Mouse (Mus musculus): Measurements from ENCODE around the gene Tlk1. TPM values are rescaled to one million over a fixed set of nuclear protein-coding genes. Genes with fewer than 3 reads are reported as not detected.

Gene Tlk1
- polyA plus RNA-seq, 1 experiment from 2014 or later = 46.8 TPM

DNA sequence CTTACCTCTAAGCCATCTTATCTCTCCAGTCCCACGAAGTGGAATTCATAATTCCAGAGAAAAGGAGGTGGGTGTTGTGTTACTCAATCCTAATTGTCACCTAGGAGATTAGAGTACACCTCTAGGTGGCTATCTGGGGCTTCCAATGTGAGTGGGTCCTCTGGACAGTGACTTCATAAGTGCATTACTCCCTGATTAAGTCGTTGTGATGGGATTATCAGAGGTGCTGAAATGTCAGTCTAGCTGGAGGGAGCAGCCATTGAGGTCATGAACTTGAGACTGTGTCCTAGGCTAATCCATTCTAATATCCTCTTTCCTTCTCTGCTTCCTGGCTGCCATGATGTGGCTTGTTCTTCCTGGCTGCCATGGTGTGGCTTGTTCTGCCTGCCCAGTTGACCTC, 155.6 kb downstream of the Tlk1 start:
- H3K27ac ChIP-seq (replicated peaks; ENCODE audit: low read depth, low read length) = no peak overlapping the region
- no peak overlapping the region for H3K4me3 ChIP-seq (ENCODE audit: low read depth, low read length)
- no peak overlapping the region for H3K9ac ChIP-seq (replicated peaks; ENCODE audit: low read length)
- 50% methylated on average over 2 of the region's 2 CpGs for WGBS
- no peak for ATAC-seq (replicated peaks; ENCODE audit: insufficient number of reproducible peaks, low FRiP score, low TSS enrichment, low read depth)
- H3K36me3 ChIP-seq (replicated peaks; ENCODE audit: control insufficient read depth, insufficient read depth, low read depth, low read length) = no peaks in the 10 kb centered on the region
- DNase-seq (ENCODE audit: low spot score) = no peak
- no peaks in the 10 kb centered on the region for H3K9me3 ChIP-seq (replicated peaks; ENCODE audit: control insufficient read depth, low read length)
- no peak overlapping the region for H3K4me2 ChIP-seq (ENCODE audit: low read depth, low read length)
- H3K4me1 ChIP-seq (ENCODE audit: control insufficient read depth, insufficient read depth, low read length) = no peaks in the 10 kb centered on the region
- H3K27me3 ChIP-seq (ENCODE audit: control insufficient read depth, insufficient read depth, low read length) = no peaks in the 10 kb centered on the region

DNA sequence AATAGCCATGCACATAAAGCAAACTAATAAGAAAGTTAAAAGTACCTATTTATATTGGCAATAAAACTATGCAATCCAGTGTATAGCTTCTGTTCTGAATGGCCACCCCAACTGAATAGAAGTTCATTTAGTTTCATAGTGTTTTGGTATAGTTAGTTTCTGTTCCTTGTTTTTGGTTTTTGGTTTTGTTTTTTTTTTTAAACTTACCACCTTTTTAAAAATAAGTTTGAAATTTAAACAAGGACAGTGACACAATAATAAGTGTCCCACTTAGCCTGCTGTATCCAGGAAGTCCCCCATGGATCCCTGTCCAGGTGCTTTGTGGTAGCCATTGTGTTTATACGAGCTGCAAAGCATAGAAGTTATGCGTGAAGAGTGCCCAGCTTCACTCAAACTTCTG, 156.3 kb downstream of the Tlk1 start:
- Histone ChIP-seq H3K4me1 (ENCODE audit: control insufficient read depth, insufficient read depth, low read length) (no peaks in the 10 kb centered on the region), H3K4me2 (ENCODE audit: low read depth, low read length) (no peak overlapping the region), H3K27ac (replicated peaks; ENCODE audit: low read depth, low read length) (no peak overlapping the region), H3K9me3 (replicated peaks; ENCODE audit: control insufficient read depth, low read length) (no peaks in the 10 kb centered on the region), H3K36me3 (replicated peaks; ENCODE audit: control insufficient read depth, insufficient read depth, low read depth, low read length) (no peaks in the 10 kb centered on the region), H3K4me3 (ENCODE audit: low read depth, low read length) (no peak overlapping the region), H3K9ac (replicated peaks; ENCODE audit: low read length) (no peak overlapping the region), H3K27me3 (ENCODE audit: control insufficient read depth, insufficient read depth, low read length) (no peaks in the 10 kb centered on the region)
- 81% methylated on average over 2 of the region's 2 CpGs for WGBS
- no peak for ATAC-seq (replicated peaks; ENCODE audit: insufficient number of reproducible peaks, low FRiP score, low TSS enrichment, low read depth)
- DNase-seq (ENCODE audit: low spot score) = no peak

DNA sequence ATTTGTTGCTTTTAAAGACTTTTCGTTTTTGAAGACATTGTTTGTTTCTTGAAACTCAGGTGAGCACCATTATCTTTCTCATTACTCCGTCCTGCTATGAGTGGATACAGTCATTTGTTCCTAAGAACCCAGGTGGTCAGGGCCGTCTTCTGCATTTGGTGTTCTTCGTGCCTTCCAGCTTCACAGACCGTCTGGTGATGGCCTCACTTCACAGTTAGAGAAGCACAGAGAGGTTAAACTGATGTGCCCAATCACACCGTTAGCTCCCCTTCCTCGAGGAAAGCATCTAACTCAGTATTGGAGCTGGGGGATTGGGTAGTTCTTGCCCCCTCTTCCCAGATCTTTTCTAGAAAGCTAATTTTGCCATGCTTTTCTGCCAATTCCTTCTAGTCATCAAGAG, 158.5 kb downstream of the Tlk1 start:
- DNase-seq (ENCODE audit: low spot score) = no peak
- no peaks in the 10 kb centered on the region for H3K36me3 ChIP-seq (replicated peaks; ENCODE audit: control insufficient read depth, insufficient read depth, low read depth, low read length)
- H3K9ac ChIP-seq (replicated peaks; ENCODE audit: low read length) = no peak overlapping the region
- H3K9me3 ChIP-seq (replicated peaks; ENCODE audit: control insufficient read depth, low read length) = no peaks in the 10 kb centered on the region
- ATAC-seq (replicated peaks; ENCODE audit: insufficient number of reproducible peaks, low FRiP score, low TSS enrichment, low read depth) = no peak
- no peaks in the 10 kb centered on the region for H3K4me1 ChIP-seq (ENCODE audit: control insufficient read depth, insufficient read depth, low read length)
- no peak overlapping the region for H3K4me3 ChIP-seq (ENCODE audit: low read depth, low read length)
- H3K27me3 ChIP-seq (ENCODE audit: control insufficient read depth, insufficient read depth, low read length) = no peaks in the 10 kb centered on the region
- WGBS = 90% methylated on average over 7 of the region's 7 CpGs
- H3K27ac ChIP-seq (replicated peaks; ENCODE audit: low read depth, low read length) = no peak overlapping the region
- no peak overlapping the region for H3K4me2 ChIP-seq (ENCODE audit: low read depth, low read length)

DNA sequence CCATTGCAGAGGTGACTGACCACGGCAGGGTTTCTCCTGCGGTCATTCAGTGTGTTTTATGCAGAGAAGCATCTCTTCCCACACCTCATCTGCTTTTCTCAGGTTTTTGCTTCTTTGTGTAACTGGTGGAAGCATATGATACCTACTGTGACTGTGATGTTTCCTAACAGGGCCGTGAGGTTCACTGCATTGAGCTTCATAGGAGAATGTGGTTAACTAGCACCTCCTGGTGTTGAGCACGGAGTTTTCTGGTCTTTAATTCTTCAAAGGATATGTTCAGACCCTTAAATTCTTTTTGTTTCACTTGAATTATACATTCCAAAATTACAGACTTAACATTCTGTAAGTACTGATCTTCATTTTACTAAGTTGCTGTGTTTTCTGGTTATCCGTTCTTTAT, 161.8 kb downstream of the Tlk1 start:
- no peak for ATAC-seq (replicated peaks; ENCODE audit: insufficient number of reproducible peaks, low FRiP score, low TSS enrichment, low read depth)
- DNase-seq (ENCODE audit: low spot score) = no peak
- Histone ChIP-seq H3K4me3 (ENCODE audit: low read depth, low read length) (no peak overlapping the region), H3K27ac (replicated peaks; ENCODE audit: low read depth, low read length) (no peak overlapping the region), H3K36me3 (replicated peaks; ENCODE audit: control insufficient read depth, insufficient read depth, low read depth, low read length) (no peaks in the 10 kb centered on the region), H3K9ac (replicated peaks; ENCODE audit: low read length) (no peak overlapping the region), H3K27me3 (ENCODE audit: control insufficient read depth, insufficient read depth, low read length) (no peaks in the 10 kb centered on the region), H3K9me3 (replicated peaks; ENCODE audit: control insufficient read depth, low read length) (no peaks in the 10 kb centered on the region), H3K4me1 (ENCODE audit: control insufficient read depth, insufficient read depth, low read length) (no peaks in the 10 kb centered on the region), H3K4me2 (ENCODE audit: low read depth, low read length) (no peak overlapping the region)
- WGBS = 88% methylated on average over 5 of the region's 5 CpGs

Other genes starting within 250 kb of the Tlk1 start
- 156 and 163 TPM in 2 replicates for gene Gorasp2, start 164.2 kb downstream of the Tlk1 start, polyA plus RNA-seq (2014; fragmentation: Nextera tagmentation; extraction: Ambion mirVana)
- 3.8 and 3.9 TPM in 2 replicates for gene Gm26558, start 163.6 kb downstream of the Tlk1 start, polyA plus RNA-seq (2014; fragmentation: Nextera tagmentation; extraction: Ambion mirVana)
- 29.0 and 31.1 TPM in 2 replicates for gene Dcaf17, start 229.6 kb upstream of the Tlk1 start, polyA plus RNA-seq (2014; fragmentation: Nextera tagmentation; extraction: Ambion mirVana)
- 21.1 and 21.9 TPM in 2 replicates for gene Mettl8, start 229.9 kb upstream of the Tlk1 start, polyA plus RNA-seq (2014; fragmentation: Nextera tagmentation; extraction: Ambion mirVana)

Measured in embryonic facial prominence, embryonic 11.5 days (tissue).